In the genomic region with DNA sequence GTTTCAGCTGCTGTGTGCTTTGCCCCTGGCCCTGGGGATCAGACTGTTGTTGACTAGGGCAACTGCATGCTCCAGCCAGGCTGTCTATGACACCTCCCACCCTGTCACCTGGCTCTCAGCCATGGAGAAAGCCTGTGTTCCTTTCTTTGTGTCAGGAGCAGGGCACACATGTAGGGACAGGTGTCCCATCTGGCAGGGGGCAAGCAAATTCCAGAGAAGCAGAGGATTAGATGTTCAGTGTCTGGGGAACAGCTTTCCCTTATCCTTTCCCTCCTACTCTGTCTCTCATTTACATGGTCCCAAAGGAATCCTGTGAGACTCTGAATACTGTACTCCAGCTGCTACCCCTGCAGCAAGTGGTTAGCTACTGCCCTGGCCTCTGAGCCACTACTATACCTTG, we compare ENCODE assay signal across 8 mouse cellular contexts.
DNase-seq lines count a peak whose midpoint lies in the region; ATAC-seq and TF ChIP-seq lines count a peak whose summit lies in the region.

No protein-coding gene starts in this region.

- H3K4me1 ChIP-seq in forebrain, embryonic 16.5 days (replicated peaks; ENCODE audit: control insufficient read depth, insufficient read depth, low read length), result peaks cover 33% of the 10 kb centered on the region
- H3K4me1 ChIP-seq in hindbrain, embryonic 16.5 days (ENCODE audit: control insufficient read depth, insufficient read depth, low read depth, low read length), result peaks cover 5% of the 10 kb centered on the region
- peaks cover 10% of the 10 kb centered on the region for H3K4me1 ChIP-seq in midbrain, embryonic 15.5 days

- TF ChIP-seq CTCF in left cerebral cortex, adult 2 months (IDR thresholded peaks at IDR 0.05), result no peak
- no peak for TF ChIP-seq CTCF in layer of hippocampus, adult 2 months (conservative IDR thresholded peaks at IDR 0.05)

- H3K27ac ChIP-seq in left cerebral cortex, adult 2 months, result peak overlapping the region; percentile 20; the same call in 1 of the 2 replicates
- peak overlapping the region; percentile 38; the same call in 1 of the 2 replicates for H3K27ac ChIP-seq in forebrain, embryonic 16.5 days (ENCODE audit: low read length)
- no peak overlapping the region for H3K27ac ChIP-seq in hindbrain, embryonic 16.5 days (ENCODE audit: low read depth, low read length)
- no peak overlapping the region for H3K27ac ChIP-seq in midbrain, embryonic 15.5 days
- no peak overlapping the region; the same call in 1 of the 2 replicates for H3K27ac ChIP-seq in layer of hippocampus, adult 2 months

- intact Hi-C loops in left cerebral cortex, adult 2 months (cut with DNase I), result no loop called here
- intact Hi-C loops in left cerebral cortex, postnatal 25 days (cut with DNase I), result no loop called here

- H3K36me3 ChIP-seq in forebrain, embryonic 16.5 days (ENCODE audit: control insufficient read depth, insufficient read depth), result no peaks in the 10 kb centered on the region
- no peaks in the 10 kb centered on the region for H3K36me3 ChIP-seq in hindbrain, embryonic 16.5 days (ENCODE audit: control insufficient read depth, insufficient read depth, low read length)
- no peaks in the 10 kb centered on the region for H3K36me3 ChIP-seq in midbrain, embryonic 15.5 days (replicated peaks)

- DNase-seq in left cerebral cortex, adult 2 months (ENCODE audit: extremely low spot score in 1 of 2, low spot score in 2 of 2), result no peak
- DNase-seq in left cerebral cortex, postnatal 25 days (ENCODE audit: low spot score in 2 of 2), result no peak
- no peak for DNase-seq in frontal cortex, adult 2 months (ENCODE audit: extremely low spot score in 1 of 2, low spot score in 1 of 2)
- DNase-seq in right cerebral cortex, adult 2 months (ENCODE audit: low spot score in 2 of 2), result no peak
- DNase-seq in layer of hippocampus, adult 2 months (ENCODE audit: low spot score in 2 of 2), result no peak

- no peaks in the 10 kb centered on the region for H3K9me3 ChIP-seq in forebrain, embryonic 16.5 days (ENCODE audit: control insufficient read depth, low read length)
- H3K9me3 ChIP-seq in hindbrain, embryonic 16.5 days (ENCODE audit: control insufficient read depth, low read length), result no peaks in the 10 kb centered on the region
- H3K9me3 ChIP-seq in midbrain, embryonic 15.5 days, result no peaks in the 10 kb centered on the region

- H3K4me3 ChIP-seq in left cerebral cortex, adult 2 months, result no peak overlapping the region
- no peak overlapping the region for H3K4me3 ChIP-seq in forebrain, embryonic 16.5 days (replicated peaks; ENCODE audit: low read length)
- no peak overlapping the region for H3K4me3 ChIP-seq in hindbrain, embryonic 16.5 days (ENCODE audit: low read length)
- H3K4me3 ChIP-seq in midbrain, embryonic 15.5 days, result no peak overlapping the region
- H3K4me3 ChIP-seq in layer of hippocampus, adult 2 months, result no peak overlapping the region

- no peak overlapping the region for H3K9ac ChIP-seq in forebrain, embryonic 16.5 days (replicated peaks; ENCODE audit: low read depth, low read length)
- H3K9ac ChIP-seq in hindbrain, embryonic 16.5 days (ENCODE audit: low read depth, low read length), result no peak overlapping the region
- H3K9ac ChIP-seq in midbrain, embryonic 15.5 days, result no peak overlapping the region

- peak; percentile 47 for ATAC-seq in forebrain, embryonic 16.5 days
- peak; percentile 63 for ATAC-seq in hindbrain, embryonic 16.5 days
- peak; percentile 69 for ATAC-seq in midbrain, embryonic 15.5 days (replicated peaks)

- H3K27me3 ChIP-seq in forebrain, embryonic 16.5 days (replicated peaks; ENCODE audit: control insufficient read depth, insufficient read depth, low read length), result no peaks in the 10 kb centered on the region
- no peaks in the 10 kb centered on the region for H3K27me3 ChIP-seq in hindbrain, embryonic 16.5 days (replicated peaks; ENCODE audit: control insufficient read depth, insufficient read depth, low read length)
- no peaks in the 10 kb centered on the region for H3K27me3 ChIP-seq in midbrain, embryonic 15.5 days (replicated peaks)

- no peak overlapping the region for H3K4me2 ChIP-seq in forebrain, embryonic 16.5 days (ENCODE audit: low read length)
- H3K4me2 ChIP-seq in hindbrain, embryonic 16.5 days (ENCODE audit: low read length), result no peak overlapping the region
- H3K4me2 ChIP-seq in midbrain, embryonic 15.5 days, result no peak overlapping the region

Comparison
In these comparisons a context has a peak if more than half of its experiments do, and no peak if none do; other contexts are left out.
1. H3K27ac ChIP-seq: peak in left cerebral cortex, adult 2 months (single experiment) and forebrain, embryonic 16.5 days (single experiment); none in hindbrain, embryonic 16.5 days (single experiment), midbrain, embryonic 15.5 days (single experiment) and layer of hippocampus, adult 2 months (single experiment).
2. Peak in every context shown above with its lines, with median percentiles within 50 percentile points of each other: ATAC-seq.